Mouse (Mus musculus) embryo, embryonic 9.5 days (tissue): ENCODE measurements at regions not wholly inside any gene's neighbourhood (a gene's known extent, or its start where the extent isn't known, plus 50 kb on each side); places are given as distances from the start of the nearest gene placed in this dataset.

Source experiments
- DNase-seq: peaks from one replicate; pipeline ENCODE4 v3.0.0-alpha.2; 2017; ENCODE audit errors: extremely low spot score

DNA sequence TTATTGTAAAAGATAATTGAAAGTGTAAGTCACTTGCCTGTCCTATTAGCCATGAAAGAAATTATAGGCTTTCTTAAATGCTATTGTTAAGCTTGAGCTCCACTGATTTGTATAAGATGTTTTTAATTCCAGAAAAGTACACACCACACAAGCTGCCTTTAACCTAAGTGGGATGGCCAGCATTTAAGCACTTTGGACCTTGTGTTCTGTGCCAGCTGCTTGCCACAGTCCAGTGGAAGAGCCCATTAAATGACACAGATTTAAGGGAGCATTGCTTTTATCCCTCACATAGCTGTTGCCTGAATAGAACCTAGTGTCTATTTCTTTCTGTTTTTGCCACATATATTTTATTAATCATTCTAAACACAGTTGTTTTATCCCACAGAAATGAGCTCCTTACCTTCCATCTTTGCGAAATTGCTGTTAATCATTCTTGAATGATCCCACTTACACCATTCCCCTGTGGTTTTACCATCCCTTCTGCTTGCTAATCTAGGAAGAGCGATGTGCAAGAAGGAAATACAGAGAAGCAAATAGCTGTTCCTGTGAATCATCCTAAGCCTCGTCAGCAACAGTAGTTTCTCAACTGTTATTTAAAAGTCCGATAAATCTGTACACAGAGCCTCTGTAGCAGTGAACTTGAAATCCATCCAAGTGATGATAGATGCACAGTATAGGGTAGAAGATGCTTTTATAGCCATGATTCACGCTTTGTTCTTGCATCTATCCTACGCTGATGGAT, 57.9 kb upstream of the Samsn1 start:
- DNase-seq: no peak

DNA sequence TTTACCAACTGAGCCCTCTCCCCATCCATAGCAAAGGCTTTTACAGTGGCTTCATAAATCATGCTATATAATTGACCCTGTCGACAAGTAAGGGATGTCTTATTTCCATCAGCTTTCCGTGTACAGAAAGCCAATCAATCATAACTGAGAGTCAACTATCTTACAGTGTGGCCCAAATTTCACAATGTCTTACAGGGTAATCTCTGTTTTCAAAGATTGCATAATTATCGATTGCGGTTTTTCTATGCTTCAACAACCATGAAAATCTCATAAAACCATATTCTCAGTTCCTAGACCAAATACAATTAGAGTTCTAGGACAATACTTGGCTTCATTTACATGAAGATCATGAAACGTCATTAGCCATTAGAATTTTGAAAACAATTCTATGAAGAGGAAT, 56.1 kb upstream of the Samsn1 start:
- no peak for DNase-seq

DNA sequence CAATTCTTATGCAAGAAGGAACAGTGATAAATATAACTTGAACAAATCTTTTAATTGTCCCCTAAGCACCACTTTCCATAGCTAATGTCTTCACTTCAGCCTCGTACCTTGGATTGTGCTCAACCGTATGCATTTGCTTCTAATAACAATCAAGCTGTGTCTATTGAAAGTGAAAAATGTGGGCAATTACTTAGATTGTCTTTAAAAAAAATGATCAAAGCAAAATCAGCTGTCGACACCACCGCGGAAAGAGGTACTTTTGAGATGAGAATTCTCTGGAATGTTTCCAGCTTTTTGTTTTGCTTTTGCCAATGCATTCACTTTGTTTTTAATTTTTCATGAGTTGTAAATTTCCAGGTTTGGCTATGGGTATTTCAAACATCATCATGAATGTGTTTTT, 54.1 kb upstream of the Samsn1 start:
- DNase-seq: no peak
